Mouse (Mus musculus) CH12.LX (cell line): ENCODE data around the gene Alox12.

ENCODE experiments used
- MAFK ChIP-seq: IDR thresholded peaks from 2 replicates; pipeline ENCODE4 v1.6.1; 2011; ENCODE audit warnings: low read length, improper control_type of control experiment; ENCODE audit not compliant: insufficient replicate concordance
- NRF1 ChIP-seq: IDR thresholded peaks from 2 replicates; pipeline ENCODE4 v1.6.1; 2014; ENCODE audit warnings: low read depth, mild to moderate bottlenecking, inconsistent platforms, low read length, improper control_type of control experiment, moderate library complexity
- PAX5 ChIP-seq: IDR thresholded peaks from 2 replicates; pipeline ENCODE4 v1.6.1; 2012; ENCODE audit warnings: low read length, inconsistent platforms, mixed read lengths
- POLR2A ChIP-seq: IDR thresholded peaks from 2 replicates; pipeline ENCODE4 v1.6.1; 2011; ENCODE audit warnings: low read depth, mild to moderate bottlenecking, improper control_type of control experiment, low read length
- POLR2AphosphoS2 ChIP-seq: IDR thresholded peaks from 2 replicates; pipeline ENCODE4 v1.6.1; 2011; ENCODE audit warnings: low read depth, low read length, improper control_type of control experiment
- SMC3 ChIP-seq: IDR thresholded peaks from 2 replicates; pipeline ENCODE4 v1.6.1; 2011; ENCODE audit warnings: low read depth, low read length, improper control_type of control experiment

- TF ChIP-seq MAFK (no peak), SMC3 (no peak), PAX5 (no peak), POLR2A (no peak), NRF1 (no peak), POLR2AphosphoS2 (no peak)
Observed at GRCm38 (mm10) chr11:70213736-70214135, 41.4 kb downstream of the Alox12 start.
